Mouse (Mus musculus) forebrain, embryonic 14.5 days (tissue): ENCODE data around the gene Olfr51. TPM values are rescaled to one million over a fixed set of nuclear protein-coding genes. Genes with fewer than 3 reads are reported as not detected.
"Not testable (repeated sequence)": the region's sequence is repeated elsewhere in the genome, so short reads cannot be mapped to it uniquely, and the experiment has no call there.

Experiments used
- ATAC-seq: fragments of 200-750 bp; cut with Nextera tagmentation; 2 replicates; pipeline ENCODE4 v1.8.0; 2017; ENCODE audit warnings: mild to moderate bottlenecking, moderate library complexity
- DNase-seq: peaks from one replicate; pipeline ENCODE4 v3.0.0-alpha.2; 2015; ENCODE audit warnings: low spot score
- H3K27ac ChIP-seq: fragments of 300-500 bp; sonication (generic); 2 replicates; pipeline ENCODE4 v1.5.1; 2014; ENCODE audit warnings: low read depth, mild to moderate bottlenecking, control low read depth, low read length, moderate library complexity
- H3K27me3 ChIP-seq: fragments of 300-500 bp; sonication (generic); replicated peaks from 2 replicates; pipeline ENCODE4 v1.6.1; 2014; ENCODE audit warnings: low read length, control low read depth, mixed read lengths; ENCODE audit not compliant: control insufficient read depth, insufficient read depth
- H3K36me3 ChIP-seq: fragments of 300-500 bp; sonication (generic); 2 replicates; pipeline ENCODE4 v1.6.1; 2014; ENCODE audit warnings: low read length, control low read depth; ENCODE audit not compliant: control insufficient read depth, insufficient read depth
- H3K4me1 ChIP-seq: fragments of 300-500 bp; sonication (generic); 2 replicates; pipeline ENCODE4 v1.6.1; 2014; ENCODE audit warnings: antibody characterized with exemption, low read length, control low read depth; ENCODE audit not compliant: control insufficient read depth, insufficient read depth
- H3K4me2 ChIP-seq: fragments of 300-500 bp; sonication (generic); 2 replicates; pipeline ENCODE4 v1.6.1; 2014; ENCODE audit warnings: mild to moderate bottlenecking, control low read depth, low read length
- H3K4me3 ChIP-seq: fragments of 300-500 bp; sonication (generic); 2 replicates; pipeline ENCODE4 v1.5.1; 2014; ENCODE audit warnings: low read depth, low read length, control low read depth
- H3K9ac ChIP-seq: fragments of 300-500 bp; sonication (generic); 2 replicates; pipeline ENCODE4 v1.6.1; 2014; ENCODE audit warnings: mild to moderate bottlenecking, low read length, control low read depth, moderate library complexity
- H3K9me3 ChIP-seq: fragments of 300-500 bp; sonication (generic); replicated peaks from 2 replicates; pipeline ENCODE4 v1.6.1; 2016; ENCODE audit warnings: low read length, control low read depth, mixed read lengths; ENCODE audit not compliant: control insufficient read depth
- WGBS: fragments of 180-500 bp; shearing (Covaris S2); extraction: QIAGEN DNeasy Blood & Tissue Kit; methylation state at CpG from one replicate; pipeline ENCODE4 v1.1.7; 2014; 5-methylcytosine and 5-hydroxymethylcytosine counted together
- polyA plus RNA-seq: library from polyadenylated mRNA; unstranded; fragments of >200 nt; fragmentation: Nextera tagmentation; extraction: Ambion mirVana; gene quantifications from 2 replicates; pipeline ENCODE4 v1.2.1, GENCODE M21; 2014

Olfr51 gene
- polyA plus RNA-seq, 1 experiment from 2014 or later: not detected

GRCm38 (mm10) chr11:51026811-51027210 lies 23.4 kb downstream of the Olfr51 start:
- WGBS: 88% methylated on average over 10 of the region's 11 CpGs
- not testable (repeated sequence) for H3K4me2 ChIP-seq, H3K27me3 ChIP-seq, H3K36me3 ChIP-seq, DNase-seq, ATAC-seq, H3K4me1 ChIP-seq, H3K27ac ChIP-seq, H3K4me3 ChIP-seq, H3K9me3 ChIP-seq, H3K9ac ChIP-seq

- H3K27me3 ChIP-seq, H3K27ac ChIP-seq, H3K4me1 ChIP-seq, H3K4me3 ChIP-seq, DNase-seq, H3K9ac ChIP-seq, H3K9me3 ChIP-seq, H3K4me2 ChIP-seq, H3K36me3 ChIP-seq, ATAC-seq: not testable (repeated sequence)
- WGBS: 78% methylated on average over 8 of the region's 8 CpGs
Measured at GRCm38 (mm10) chr11:51029381-51029780, 26.0 kb downstream of the Olfr51 start.

DNA sequence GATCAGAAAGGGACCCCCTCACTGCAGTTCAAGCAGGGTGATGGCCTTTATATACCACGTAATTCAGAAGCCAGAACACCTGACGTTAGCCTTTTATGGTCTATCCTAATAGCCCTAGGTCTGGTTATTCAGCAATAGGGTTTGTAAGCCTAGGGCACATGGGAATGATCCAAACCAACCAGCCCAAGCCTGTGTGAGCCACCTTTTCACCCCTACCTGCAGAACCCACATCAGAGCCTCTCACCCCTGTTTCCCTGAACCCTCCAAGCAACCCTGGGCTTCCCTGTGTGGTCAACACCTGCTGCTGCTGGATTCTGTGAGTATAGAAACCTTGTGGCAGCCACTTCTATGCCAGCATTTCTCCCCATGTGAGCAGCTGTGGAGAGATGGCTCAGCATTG lies 26.8 kb downstream of the Olfr51 start:
- Histone ChIP-seq H3K4me2 (no peak overlapping the region), H3K9me3 (no peaks in the 10 kb centered on the region), H3K4me1 (no peaks in the 10 kb centered on the region), H3K9ac (no peak overlapping the region), H3K4me3 (no peak overlapping the region), H3K36me3 (no peaks in the 10 kb centered on the region), H3K27me3 (no peaks in the 10 kb centered on the region), H3K27ac (no peak overlapping the region)
- ATAC-seq: no peak
- WGBS: 75% methylated on average over 2 of the region's 2 CpGs
- no peak for DNase-seq

GRCm38 (mm10) chr11:51032851-51033250 lies 29.5 kb downstream of the Olfr51 start:
- peak; percentile 70 for DNase-seq
- no peak for ATAC-seq
- Histone ChIP-seq H3K4me1 (no peaks in the 10 kb centered on the region), H3K9ac (no peak overlapping the region), H3K4me3 (no peak overlapping the region), H3K36me3 (no peaks in the 10 kb centered on the region), H3K4me2 (no peak overlapping the region), H3K9me3 (no peaks in the 10 kb centered on the region), H3K27me3 (no peaks in the 10 kb centered on the region), H3K27ac (no peak overlapping the region)
- WGBS: 7% methylated on average over 1 of the region's 1 CpGs

GRCm38 (mm10) chr11:51034141-51034540 lies 30.7 kb downstream of the Olfr51 start:
- H3K9me3 ChIP-seq, H3K9ac ChIP-seq, ATAC-seq, H3K36me3 ChIP-seq, H3K4me2 ChIP-seq, H3K27ac ChIP-seq, H3K4me3 ChIP-seq, H3K27me3 ChIP-seq, H3K4me1 ChIP-seq, DNase-seq: not testable (repeated sequence)

DNA sequence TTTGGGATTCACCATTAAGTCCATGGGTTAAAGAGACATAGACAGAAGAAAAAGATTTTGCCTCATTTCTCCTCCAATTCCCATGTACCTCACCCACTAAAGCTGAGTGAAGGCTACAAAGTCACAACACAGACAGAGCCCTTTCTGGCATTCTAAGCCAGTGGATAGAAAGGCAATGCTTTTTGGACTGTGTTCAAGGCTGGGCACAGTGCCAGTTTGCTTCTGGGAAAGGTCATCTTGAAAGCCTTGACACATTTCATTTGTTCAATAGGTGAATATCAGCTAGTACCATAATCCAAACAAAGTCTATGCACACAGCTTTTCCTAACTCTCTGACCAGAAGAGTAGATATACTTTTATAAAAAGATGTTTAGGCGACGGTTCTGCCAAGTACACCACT lies 32.6 kb downstream of the Olfr51 start:
- no peaks in the 10 kb centered on the region for H3K9me3 ChIP-seq
- H3K4me3 ChIP-seq: no peak overlapping the region
- H3K36me3 ChIP-seq: no peaks in the 10 kb centered on the region
- ATAC-seq (no peak), DNase-seq (no peak)
- H3K9ac ChIP-seq: no peak overlapping the region
- WGBS: 95% methylated on average over 2 of the region's 2 CpGs
- H3K4me2 ChIP-seq: no peak overlapping the region
- H3K27ac ChIP-seq: no peak overlapping the region
- H3K4me1 ChIP-seq: no peaks in the 10 kb centered on the region
- no peaks in the 10 kb centered on the region for H3K27me3 ChIP-seq

GRCm38 (mm10) chr11:51044776-51045175 lies 41.4 kb downstream of the Olfr51 start:
- H3K4me1 ChIP-seq, H3K4me3 ChIP-seq, H3K4me2 ChIP-seq, ATAC-seq, H3K27ac ChIP-seq, DNase-seq, H3K27me3 ChIP-seq, H3K9ac ChIP-seq, H3K9me3 ChIP-seq, H3K36me3 ChIP-seq: not testable (repeated sequence)
- 83% methylated on average over 3 of the region's 3 CpGs for WGBS

GRCm38 (mm10) chr11:51047809-51048208 lies 44.4 kb downstream of the Olfr51 start, which contains the start of gene Olfr1375:
Gene Olfr1375, plus strand, starts transcription at chr11:51048109.
- H3K4me1 ChIP-seq, H3K4me3 ChIP-seq, H3K9me3 ChIP-seq, ATAC-seq, H3K9ac ChIP-seq, H3K27me3 ChIP-seq, H3K4me2 ChIP-seq, H3K27ac ChIP-seq, H3K36me3 ChIP-seq, DNase-seq: not testable (repeated sequence)
- 74% methylated on average over 3 of the region's 3 CpGs for WGBS

DNA sequence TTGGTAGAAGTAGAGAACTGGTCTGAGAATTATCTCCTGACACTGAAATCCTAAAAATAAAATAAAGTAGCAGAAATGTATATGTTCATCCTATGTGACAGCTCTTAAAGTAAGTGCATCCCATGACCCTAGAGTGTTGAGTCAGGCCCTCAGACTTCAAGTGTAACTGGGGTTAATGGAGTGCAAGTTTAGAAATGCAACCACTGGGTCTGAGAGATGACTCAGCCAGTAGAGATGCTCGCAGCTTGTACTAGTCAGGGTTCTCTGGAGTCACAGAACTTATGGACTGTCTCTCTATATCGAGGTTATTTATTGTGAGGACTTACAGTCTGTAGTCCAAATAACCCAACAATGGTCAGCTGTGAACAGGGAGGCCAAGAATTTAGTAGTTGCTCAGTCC lies 48.3 kb downstream of the Olfr51 start:
- H3K4me3 ChIP-seq: no peak overlapping the region
- H3K36me3 ChIP-seq: no peaks in the 10 kb centered on the region
- ATAC-seq (no peak), DNase-seq (no peak)
- no peaks in the 10 kb centered on the region for H3K9me3 ChIP-seq
- H3K4me2 ChIP-seq: no peak overlapping the region
- WGBS: 61% methylated on average over 2 of the region's 2 CpGs
- no peak overlapping the region for H3K9ac ChIP-seq
- H3K27me3 ChIP-seq: no peaks in the 10 kb centered on the region
- H3K27ac ChIP-seq: no peak overlapping the region
- H3K4me1 ChIP-seq: no peaks in the 10 kb centered on the region
